Mouse (Mus musculus) heart, embryonic 14.5 days (tissue): ENCODE results near the gene Syt2. TPM values are rescaled to one million over a fixed set of nuclear protein-coding genes. Genes with fewer than 3 reads are reported as not detected.

Experiments used
- ATAC-seq: fragments of 200-750 bp; cut with Nextera tagmentation; 2 replicates; pipeline ENCODE4 v1.8.0; 2017; ENCODE audit warnings: low read depth, moderate TSS enrichment; ENCODE audit not compliant: insufficient number of reproducible peaks, insufficient read depth, low FRiP score
- H3K27ac ChIP-seq, 2 experiments: fragments of 200-500 bp in 1 of 2; fragments of 300-500 bp in 1 of 2; sonication (generic) in 1 of 2; replicated peaks in 1 of 2; 2 replicates each; pipeline ENCODE4 v1.5.1; 2012 to 2014; ENCODE audit warnings: low read depth in 2 of 2, low read length in 2 of 2, control low read depth in 1 of 2, mild to moderate bottlenecking in 1 of 2, mixed read lengths in 1 of 2; ENCODE audit not compliant: control insufficient read depth in 1 of 2, insufficient read depth in 1 of 2
- H3K27me3 ChIP-seq: fragments of 300-500 bp; sonication (generic); 2 replicates; pipeline ENCODE4 v1.6.1; 2014; ENCODE audit warnings: mild to moderate bottlenecking, low read length, control low read depth; ENCODE audit not compliant: control insufficient read depth, insufficient read depth
- H3K36me3 ChIP-seq: fragments of 300-500 bp; sonication (generic); 2 replicates; pipeline ENCODE4 v1.6.1; 2014; ENCODE audit warnings: mild to moderate bottlenecking, control low read depth, low read length, mixed read lengths; ENCODE audit not compliant: control insufficient read depth, insufficient read depth
- H3K4me1 ChIP-seq, 2 experiments: fragments of 200-500 bp in 1 of 2; fragments of 300-500 bp in 1 of 2; sonication (generic) in 1 of 2; 2 replicates each; pipeline ENCODE4 v1.6.1; 2012 to 2014; ENCODE audit warnings: low read length in 2 of 2, control low read depth in 1 of 2, mixed read lengths in 1 of 2; ENCODE audit not compliant: control insufficient read depth in 2 of 2, insufficient read depth in 2 of 2
- H3K4me2 ChIP-seq: fragments of 300-500 bp; sonication (generic); 2 replicates; pipeline ENCODE4 v1.6.1; 2014; ENCODE audit warnings: mild to moderate bottlenecking, low read length
- H3K4me3 ChIP-seq, 2 experiments: fragments of 200-500 bp in 1 of 2; fragments of 300-500 bp in 1 of 2; sonication (generic) in 1 of 2; 2 replicates each; pipeline ENCODE4 v1.5.1; 2012 to 2014; ENCODE audit warnings: low read length in 2 of 2, mild to moderate bottlenecking in 2 of 2, control low read depth in 1 of 2, low read depth in 1 of 2, moderate library complexity in 1 of 2; ENCODE audit not compliant: control insufficient read depth in 1 of 2, insufficient read depth in 1 of 2
- H3K9ac ChIP-seq: fragments of 300-500 bp; sonication (generic); 2 replicates; pipeline ENCODE4 v1.6.1; 2014; ENCODE audit warnings: mild to moderate bottlenecking, low read length
- H3K9me3 ChIP-seq: fragments of 300-500 bp; sonication (generic); 2 replicates; pipeline ENCODE4 v1.6.1; 2016; ENCODE audit warnings: low read length, control low read depth; ENCODE audit not compliant: control insufficient read depth
- WGBS: fragments of 180-500 bp; shearing (Covaris S2); extraction: QIAGEN DNeasy Blood & Tissue Kit; methylation state at CpG from one replicate; pipeline ENCODE4 v1.1.7; 2014; 5-methylcytosine and 5-hydroxymethylcytosine counted together
- polyA plus RNA-seq: library from polyadenylated mRNA; unstranded; fragments of >200 nt; fragmentation: Nextera tagmentation; extraction: Ambion mirVana; gene quantifications from 2 replicates; pipeline ENCODE4 v1.2.1, GENCODE M21; 2014

The Syt2 gene
- polyA plus RNA-seq, 1 experiment from 2014 or later = 0.08 TPM

GRCm38 (mm10) chr1:134674312-134674711 is 27.8 kb downstream of the Syt2 start:
- Histone ChIP-seq H3K4me3 (no peak overlapping the region), H3K27me3 (0 out of 2 replicates have a peak, but pooled peaks cover 10% of the 10 kb centered on the region), H3K27ac (no peak overlapping the region), H3K36me3 (no peaks in the 10 kb centered on the region), H3K4me2 (no peak overlapping the region), H3K9me3 (no peaks in the 10 kb centered on the region), H3K9ac (no peak overlapping the region), H3K4me1 (no peaks in the 10 kb centered on the region)
- 11% methylated on average over 1 of the region's 1 CpGs for WGBS
- ATAC-seq = no peak

DNA sequence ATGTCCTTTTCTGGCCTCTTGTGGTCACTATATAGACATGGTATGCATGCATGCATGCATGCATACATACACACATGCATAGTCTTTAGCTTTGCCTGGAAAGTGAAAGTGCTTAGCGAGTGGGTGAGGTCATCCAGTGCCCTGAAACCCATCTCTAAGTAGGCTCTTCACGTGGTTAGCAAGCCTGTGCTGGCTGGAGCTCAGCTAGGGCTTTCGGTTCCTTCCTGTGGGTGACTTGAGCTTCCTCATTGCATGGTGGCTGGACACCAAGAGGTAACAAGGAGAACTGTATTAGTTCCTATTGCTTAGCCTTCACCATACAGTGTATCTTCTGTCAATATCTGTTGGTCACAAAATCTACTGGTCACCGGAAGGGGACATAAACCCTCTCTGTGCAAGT is 33.0 kb downstream of the Syt2 start:
- Histone ChIP-seq H3K9ac (no peak overlapping the region), H3K36me3 (no peaks in the 10 kb centered on the region), H3K27me3 (peaks cover 17% of the 10 kb centered on the region), H3K4me2 (no peak overlapping the region), H3K4me3 (no peak overlapping the region), H3K27ac (no peak overlapping the region), H3K9me3 (no peaks in the 10 kb centered on the region), H3K4me1 (no peaks in the 10 kb centered on the region)
- no peak for ATAC-seq
- WGBS = 65% methylated on average over 4 of the region's 4 CpGs

- no peak overlapping the region for H3K4me3 ChIP-seq
- H3K9me3 ChIP-seq = no peaks in the 10 kb centered on the region
- H3K4me1 ChIP-seq = no peaks in the 10 kb centered on the region
- peaks cover 16% of the 10 kb centered on the region for H3K27me3 ChIP-seq
- no peak overlapping the region for H3K4me2 ChIP-seq
- H3K9ac ChIP-seq = no peak overlapping the region
- H3K27ac ChIP-seq = no peak overlapping the region
- no peak for ATAC-seq
- WGBS = 13% methylated on average over 6 of the region's 6 CpGs
- H3K36me3 ChIP-seq = no peaks in the 10 kb centered on the region
These were observed 34.1 kb downstream of the Syt2 start for GRCm38 (mm10) chr1:134680617-134681016.

DNA sequence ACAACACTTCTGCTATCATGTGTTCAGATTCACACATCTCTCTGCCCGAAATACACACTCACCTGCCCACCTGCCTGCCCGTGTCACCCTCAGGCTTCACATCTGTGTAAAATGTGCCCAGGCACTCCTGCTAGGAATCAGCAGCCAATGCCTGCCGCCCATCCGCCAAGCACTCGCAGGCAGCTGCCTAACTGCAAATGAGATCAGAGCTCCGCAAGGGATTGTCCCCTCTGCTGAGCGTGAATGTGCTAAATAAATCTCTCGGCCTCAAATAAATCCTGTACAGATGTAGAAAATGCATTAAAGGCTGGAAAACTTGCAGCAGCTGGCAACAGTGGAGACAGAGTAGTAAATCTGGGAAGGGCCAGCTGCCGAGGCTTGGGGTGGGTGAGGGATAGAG is 36.0 kb downstream of the Syt2 start:
- no peak for ATAC-seq
- H3K9ac ChIP-seq = no peak overlapping the region
- no peak overlapping the region for H3K4me2 ChIP-seq
- no peaks in the 10 kb centered on the region for H3K9me3 ChIP-seq
- peaks cover 16% of the 10 kb centered on the region for H3K27me3 ChIP-seq
- no peak overlapping the region for H3K4me3 ChIP-seq
- no peaks in the 10 kb centered on the region for H3K36me3 ChIP-seq
- H3K27ac ChIP-seq = no peak overlapping the region
- no peaks in the 10 kb centered on the region for H3K4me1 ChIP-seq
- WGBS = 35% methylated on average over 9 of the region's 9 CpGs

- peaks cover 8% of the 10 kb centered on the region; the same call in 1 of the 2 replicates for H3K27me3 ChIP-seq
- H3K36me3 ChIP-seq = no peaks in the 10 kb centered on the region
- no peak overlapping the region for H3K4me3 ChIP-seq
- H3K4me1 ChIP-seq = no peaks in the 10 kb centered on the region
- ATAC-seq = no peak
- WGBS = 53% methylated on average over 4 of the region's 4 CpGs
- no peaks in the 10 kb centered on the region for H3K9me3 ChIP-seq
- H3K27ac ChIP-seq = no peak overlapping the region
- no peak overlapping the region for H3K9ac ChIP-seq
- no peak overlapping the region for H3K4me2 ChIP-seq
These were observed 40.5 kb downstream of the Syt2 start for GRCm38 (mm10) chr1:134686834-134687421.

DNA sequence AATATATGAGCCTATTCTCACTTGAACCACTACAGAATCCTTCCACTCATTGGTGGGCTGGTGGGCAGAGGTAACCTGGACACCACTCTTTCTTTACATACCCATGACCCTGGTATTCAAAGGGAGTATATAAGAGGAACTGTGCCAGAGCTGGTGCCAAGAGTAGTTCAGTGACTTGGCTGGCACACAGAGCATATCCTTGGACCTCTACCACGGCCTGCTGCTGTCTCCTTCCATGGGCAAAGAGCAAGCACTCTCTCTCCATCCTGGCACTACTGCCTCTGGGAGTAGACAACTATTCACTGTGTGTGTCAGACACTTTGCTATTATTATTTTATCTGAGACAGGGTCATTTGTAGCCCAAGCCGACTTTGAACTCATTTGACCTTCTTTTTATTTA is 49.8 kb downstream of the Syt2 start:
- Histone ChIP-seq H3K27me3 (no peaks in the 10 kb centered on the region), H3K4me3 (no peak overlapping the region), H3K9ac (no peak overlapping the region), H3K27ac (no peak overlapping the region), H3K4me2 (no peak overlapping the region), H3K36me3 (no peaks in the 10 kb centered on the region), H3K9me3 (no peaks in the 10 kb centered on the region), H3K4me1 (peaks cover 0 to 3% of the 10 kb centered on the region in 2 experiments; a peak in 1 of 4 replicates)
- no peak for ATAC-seq
- 57% methylated on average over 2 of the region's 2 CpGs for WGBS

GRCm38 (mm10) chr1:134697073-134697472 is 50.6 kb downstream of the Syt2 start:
- Histone ChIP-seq H3K9me3 (no peaks in the 10 kb centered on the region), H3K27me3 (no peaks in the 10 kb centered on the region), H3K27ac (no peak overlapping the region), H3K4me3 (no peak overlapping the region), H3K9ac (no peak overlapping the region), H3K4me2 (no peak overlapping the region), H3K4me1 (peaks cover 0 to 3% of the 10 kb centered on the region in 2 experiments; a peak in 1 of 4 replicates), H3K36me3 (no peaks in the 10 kb centered on the region)
- WGBS = 75% methylated on average over 4 of the region's 4 CpGs
- no peak for ATAC-seq
